Mouse (Mus musculus) CD4-positive helper T cell, adult 2 months (primary cell): ENCODE results near the gene Guca2a.
"Not testable (repeated sequence)": the region's sequence is repeated elsewhere in the genome, so short reads cannot be mapped to it uniquely, and the experiment has no call there.

ENCODE experiments used
- DNase-seq: peaks from one replicate; pipeline ENCODE4 v3.0.0-alpha.2; 2012; ENCODE audit warnings: low read depth, missing footprints, low spot score

Guca2a gene

GRCm38 (mm10) chr4:119637176-119637845 lies at the start of gene Guca2a:
TSS of gene Guca2a (plus strand) at chr4:119637704.
- DNase-seq, result no peak

GRCm38 (mm10) chr4:119588037-119588436 lies 49.5 kb upstream of the Guca2a start:
- DNase-seq, result no peak

GRCm38 (mm10) chr4:119589423-119589822 lies 48.1 kb upstream of the Guca2a start:
- DNase-seq, result no peak

GRCm38 (mm10) chr4:119590027-119590426 lies 47.5 kb upstream of the Guca2a start:
- no peak for DNase-seq

- no peak for DNase-seq
Measured at GRCm38 (mm10) chr4:119592479-119592878, 45.0 kb upstream of the Guca2a start.

- DNase-seq, result no peak
Measured at GRCm38 (mm10) chr4:119594331-119594730, 43.2 kb upstream of the Guca2a start.

- DNase-seq, result no peak
Measured at GRCm38 (mm10) chr4:119599605-119600004, 37.9 kb upstream of the Guca2a start.

GRCm38 (mm10) chr4:119609488-119609887 lies 28.0 kb upstream of the Guca2a start:
- DNase-seq, result no peak

GRCm38 (mm10) chr4:119614078-119614477 lies 23.4 kb upstream of the Guca2a start:
- no peak for DNase-seq

GRCm38 (mm10) chr4:119614724-119615123 lies 22.8 kb upstream of the Guca2a start:
- no peak for DNase-seq

- DNase-seq, result no peak
Measured at GRCm38 (mm10) chr4:119626081-119626645, 11.3 kb upstream of the Guca2a start.

GRCm38 (mm10) chr4:119626876-119627275 lies 10.6 kb upstream of the Guca2a start:
- DNase-seq, result no peak

- no peak for DNase-seq
Measured at GRCm38 (mm10) chr4:119627317-119627716, 10.2 kb upstream of the Guca2a start.

GRCm38 (mm10) chr4:119628363-119628762 lies 9.1 kb upstream of the Guca2a start:
- DNase-seq, result not testable (repeated sequence)

GRCm38 (mm10) chr4:119631115-119631919 lies 6.2 kb upstream of the Guca2a start:
- no peak for DNase-seq

- DNase-seq, result no peak
Measured at GRCm38 (mm10) chr4:119632721-119633120, 4.8 kb upstream of the Guca2a start.

- DNase-seq, result no peak
Measured at GRCm38 (mm10) chr4:119633342-119633741, 4.2 kb upstream of the Guca2a start.

- no peak for DNase-seq
Measured at GRCm38 (mm10) chr4:119633948-119634347, 3.6 kb upstream of the Guca2a start.

GRCm38 (mm10) chr4:119634908-119635660 lies 2.4 kb upstream of the Guca2a start:
- no peak for DNase-seq

- no peak for DNase-seq
Measured at GRCm38 (mm10) chr4:119635686-119636085, 1.8 kb upstream of the Guca2a start.

GRCm38 (mm10) chr4:119636731-119637130 lies 773 bp upstream of the Guca2a start:
- DNase-seq, result no peak

GRCm38 (mm10) chr4:119637946-119638345 lies 442 bp downstream of the Guca2a start:
- no peak for DNase-seq
